Mouse (Mus musculus) cerebellum, postnatal 10 days (tissue): ENCODE results near the gene A730015C16Rik.
A peak's percentile ranks its signal among the peaks of the same experiment; 100 is the strongest.

ENCODE experiments used
- DNase-seq, 2 experiments: peaks; one replicate each; pipeline ENCODE4 v3.0.0; 2021; ENCODE audit warnings: mixed read lengths in 2 of 2

The A730015C16Rik gene

DNA sequence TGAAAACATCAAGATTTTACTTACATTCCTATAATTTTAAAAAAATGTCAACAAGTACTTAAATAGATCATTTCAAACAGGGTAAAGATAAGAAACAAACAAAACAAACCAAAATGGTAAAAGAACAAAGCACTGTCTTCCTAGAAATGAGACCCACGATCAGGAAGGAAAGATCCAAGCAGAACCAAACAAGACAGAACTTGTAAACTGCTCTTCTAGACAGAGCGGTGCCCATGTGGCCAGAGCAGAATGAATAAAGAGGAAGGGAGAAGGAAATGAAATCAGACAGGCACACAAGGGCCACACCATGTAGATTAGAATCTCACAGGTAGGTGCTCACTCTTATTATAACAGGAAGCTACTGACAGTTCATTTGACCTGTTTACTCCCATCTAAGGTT lies 21.8 kb downstream of the A730015C16Rik start:
- no peak for DNase-seq

DNA sequence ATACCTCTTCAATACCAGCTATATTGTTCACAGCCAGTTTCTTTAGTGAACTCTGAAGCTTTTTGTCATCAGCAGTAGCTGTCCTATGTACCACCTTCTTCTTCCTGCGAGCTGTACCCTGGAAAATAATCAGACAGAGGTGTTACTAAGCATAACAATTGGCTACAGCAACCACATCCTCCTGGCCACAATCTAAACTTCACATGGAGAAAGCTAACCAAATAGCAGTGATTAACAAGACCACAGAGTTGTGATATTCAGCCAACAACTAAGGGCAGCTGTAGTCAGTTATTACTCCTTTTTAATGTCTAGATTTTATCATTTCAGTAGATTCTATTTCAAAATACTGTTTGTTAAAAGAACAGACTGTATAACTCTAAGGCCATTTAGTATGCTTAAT lies 22.3 kb downstream of the A730015C16Rik start:
- DNase-seq, result no peak

DNA sequence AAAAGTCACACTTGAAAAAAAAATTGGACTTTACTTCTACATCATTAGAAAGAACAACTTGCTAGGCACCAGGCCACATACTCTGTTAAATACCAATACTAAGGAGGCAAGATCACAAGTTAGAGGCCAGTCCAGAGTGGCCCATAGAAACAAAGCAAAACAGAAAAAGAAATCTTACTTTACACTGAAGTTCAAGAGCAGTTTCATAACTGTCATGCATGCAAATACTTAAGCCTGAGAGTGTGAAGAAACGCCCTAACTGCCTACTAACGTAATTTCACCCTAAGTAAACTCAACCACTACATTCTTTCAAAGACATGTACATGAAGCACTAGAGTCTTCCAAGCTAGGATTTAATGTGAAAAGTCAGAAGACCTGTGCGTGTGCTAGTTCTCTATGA lies 22.7 kb downstream of the A730015C16Rik start:
- DNase-seq, result no peak

DNA sequence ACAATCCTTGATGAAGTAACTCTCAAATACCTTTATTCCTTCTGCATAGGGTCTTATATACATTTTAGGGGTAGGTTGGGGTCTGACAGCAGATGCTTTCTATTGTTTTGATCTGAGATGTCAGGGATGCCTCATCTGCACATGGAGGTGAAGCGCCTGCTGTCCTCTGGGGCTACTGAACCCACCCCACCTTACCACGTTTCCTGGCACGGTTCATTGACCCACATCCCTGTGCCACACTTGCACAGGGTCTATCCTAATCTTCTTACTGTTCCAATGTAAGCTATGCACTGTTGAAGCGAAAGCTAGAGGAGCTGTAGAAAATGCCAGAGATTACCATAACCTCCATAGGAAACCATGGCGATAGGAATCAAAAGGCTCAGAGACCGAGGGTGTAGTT lies 36.9 kb downstream of the A730015C16Rik start:
- DNase-seq, result no peak

DNA sequence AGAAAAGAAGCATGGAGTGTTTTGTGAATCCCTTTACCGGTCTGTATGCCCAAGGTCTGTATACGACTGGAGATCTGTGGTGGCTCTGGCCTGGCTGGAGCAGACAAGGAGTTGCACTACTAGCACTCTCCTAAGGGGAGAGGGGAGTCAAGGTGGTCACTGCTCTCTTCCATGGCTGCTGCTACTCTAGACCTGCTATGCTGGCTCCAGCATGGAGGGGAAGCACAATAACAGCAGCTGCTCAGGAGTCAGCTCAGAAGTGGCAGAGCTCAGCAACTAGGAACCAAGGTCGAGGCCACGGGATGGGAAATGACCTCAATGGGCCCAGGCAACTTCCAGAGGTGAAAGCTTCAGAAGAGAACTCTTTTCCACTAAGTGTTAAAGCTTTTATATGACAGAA lies 37.3 kb downstream of the A730015C16Rik start:
- no peak for DNase-seq

DNA sequence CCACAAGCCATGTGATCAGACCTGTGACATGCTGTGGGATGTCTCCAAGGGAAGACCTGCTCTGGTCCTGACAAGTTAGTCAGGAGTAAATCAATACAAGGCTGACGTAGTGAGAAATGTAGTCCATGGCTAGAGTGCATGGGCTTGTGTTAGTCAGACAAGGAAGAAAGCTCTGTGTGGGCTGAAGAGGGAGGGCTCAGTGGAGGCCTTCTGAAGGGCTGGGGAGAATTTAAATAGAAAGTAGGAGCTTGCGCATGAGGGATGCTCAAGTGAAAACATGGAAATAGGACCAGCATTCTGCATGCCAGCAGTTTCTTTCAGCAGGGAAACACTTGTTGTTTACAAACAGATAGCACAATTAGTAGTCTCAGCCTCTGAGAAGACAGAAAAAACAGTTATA lies 44.9 kb downstream of the A730015C16Rik start:
- no peak for DNase-seq

DNA sequence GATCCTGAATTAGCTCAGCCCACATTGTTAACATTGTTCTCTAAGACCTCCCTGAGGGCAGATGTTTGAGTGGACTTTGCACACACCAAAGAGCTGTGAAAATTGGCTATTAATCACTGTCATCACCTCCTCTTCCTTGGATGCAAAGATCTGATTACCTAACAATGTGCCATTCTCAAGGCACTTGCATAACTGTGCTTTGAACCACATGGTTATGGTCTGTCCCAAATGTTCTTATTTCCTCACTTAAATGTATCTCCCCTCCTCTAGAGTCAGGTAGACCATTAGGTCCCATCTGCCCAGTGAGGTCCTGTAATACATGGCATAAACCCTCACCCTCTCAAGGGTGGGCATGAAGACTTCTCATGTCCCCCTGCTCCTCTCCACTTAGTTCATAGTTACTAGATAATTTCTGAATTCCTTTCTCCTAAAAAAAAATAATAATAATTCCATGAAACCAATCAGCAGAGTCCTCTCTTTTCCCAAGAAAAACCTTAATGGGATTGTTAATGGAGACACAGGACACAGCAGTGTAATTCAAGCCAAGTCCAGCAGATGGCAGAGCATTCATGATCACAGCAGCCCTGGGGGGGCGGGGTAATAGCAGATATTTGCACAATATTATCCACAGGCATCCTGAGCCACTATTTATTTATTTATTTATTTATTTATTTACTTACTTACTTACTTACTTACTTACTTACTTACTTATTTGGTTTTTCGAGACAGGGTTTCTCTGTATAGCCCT lies 50.2 kb downstream of the A730015C16Rik start:
- DNase-seq, result peak; percentile 86 to 88
